Mouse (Mus musculus) forebrain, embryonic 10.5 days (tissue): Measurements from ENCODE around the gene Itgb5. TPM values are rescaled to one million over a fixed set of nuclear protein-coding genes. Genes with fewer than 3 reads are reported as not detected.

Experiments used
- DNase-seq: peaks from one replicate; pipeline ENCODE4 v3.0.0-alpha.2; 2017; ENCODE audit warnings: low spot score; ENCODE audit errors: extremely low spot score
- H3K27ac ChIP-seq: fragments of 300-500 bp; sonication (generic); 2 replicates; pipeline ENCODE4 v1.5.1; 2016; ENCODE audit warnings: mild to moderate bottlenecking
- H3K27me3 ChIP-seq: fragments of 300-500 bp; sonication (generic); 2 replicates; pipeline ENCODE4 v1.6.1; 2016; ENCODE audit warnings: mild to moderate bottlenecking; ENCODE audit not compliant: poor library complexity, severe bottlenecking
- H3K36me3 ChIP-seq: fragments of 300-500 bp; sonication (generic); replicated peaks from 2 replicates; pipeline ENCODE4 v1.6.1; 2016; ENCODE audit warnings: mild to moderate bottlenecking, moderate library complexity
- H3K4me1 ChIP-seq: fragments of 300-500 bp; sonication (generic); 2 replicates; pipeline ENCODE4 v1.6.1; 2016
- H3K4me3 ChIP-seq: fragments of 300-500 bp; sonication (generic); 2 replicates; pipeline ENCODE4 v1.5.1; 2016; ENCODE audit warnings: mild to moderate bottlenecking, moderate library complexity
- H3K9me3 ChIP-seq: fragments of 300-500 bp; sonication (generic); 2 replicates; pipeline ENCODE4 v1.6.1; 2016; ENCODE audit warnings: mild to moderate bottlenecking, moderate library complexity
- WGBS: fragments of 180-500 bp; shearing (Covaris S2); methylation state at CpG from one replicate; pipeline ENCODE4 v1.1.7; 2016; 5-methylcytosine and 5-hydroxymethylcytosine counted together
- polyA plus RNA-seq: library from polyadenylated mRNA; unstranded; fragments of >200 nt; fragmentation: Nextera tagmentation; extraction: Ambion mirVana; gene quantifications from 2 replicates; pipeline ENCODE4 v1.2.1, GENCODE M21; 2016

The Itgb5 gene
- polyA plus RNA-seq, 1 experiment from 2014 or later: 10.6 TPM

DNA sequence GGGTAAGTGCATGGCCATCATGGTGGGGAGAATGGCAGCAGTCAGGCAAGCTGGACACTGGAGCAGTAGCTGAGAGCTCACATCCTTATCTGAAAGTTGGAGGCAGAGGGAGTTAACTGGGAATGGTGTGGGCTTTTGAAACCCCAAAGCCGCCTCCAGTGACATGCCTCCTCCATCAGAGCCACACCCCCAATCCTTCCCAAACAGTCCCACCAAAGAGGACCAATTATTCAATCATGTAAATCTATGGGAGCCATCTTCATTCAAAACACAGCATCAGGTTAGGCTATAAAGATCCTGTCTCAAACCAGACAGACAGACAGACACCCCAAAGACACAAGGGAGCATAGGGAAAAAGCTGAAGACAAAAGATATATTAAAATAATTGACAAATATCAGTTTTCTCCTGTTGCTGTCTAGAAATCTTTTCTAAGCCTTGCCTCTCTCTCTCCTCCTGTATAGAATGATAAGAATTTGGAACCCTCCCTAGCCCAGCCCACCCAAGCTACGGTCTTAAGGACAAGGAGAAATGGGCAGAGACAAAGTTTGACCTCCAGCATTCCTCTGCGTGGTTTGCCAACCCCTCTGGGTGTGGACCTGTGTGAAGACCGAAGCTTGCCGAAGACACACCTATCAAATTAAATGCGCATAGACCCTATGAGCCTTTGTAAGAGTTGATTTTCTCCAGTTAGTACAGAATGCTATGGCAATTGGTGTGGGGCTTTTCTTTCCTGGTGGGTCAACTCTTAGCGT is 10.9 kb upstream of the Itgb5 start:
- DNase-seq: no peak
- no peak overlapping the region for H3K4me3 ChIP-seq
- no peaks in the 10 kb centered on the region for H3K9me3 ChIP-seq
- H3K36me3 ChIP-seq: no peaks in the 10 kb centered on the region
- WGBS: 89% methylated on average over 7 of the region's 7 CpGs
- H3K27me3 ChIP-seq: peaks cover 16% of the 10 kb centered on the region
- H3K27ac ChIP-seq: no peak overlapping the region
- no peaks in the 10 kb centered on the region for H3K4me1 ChIP-seq

GRCm38 (mm10) chr16:33820269-33821178 is 8.9 kb upstream of the Itgb5 start:
- H3K27ac ChIP-seq: no peak overlapping the region
- H3K4me1 ChIP-seq: peaks cover 10% of the 10 kb centered on the region
- H3K4me3 ChIP-seq: no peak overlapping the region
- no peaks in the 10 kb centered on the region for H3K9me3 ChIP-seq
- 21% methylated on average over 17 of the region's 17 CpGs for WGBS
- peak; percentile 75 for DNase-seq
- no peaks in the 10 kb centered on the region for H3K36me3 ChIP-seq
- H3K27me3 ChIP-seq: peaks cover 16% of the 10 kb centered on the region

- Histone ChIP-seq H3K4me1 (peaks cover 19% of the 10 kb centered on the region), H3K27me3 (peaks cover 43% of the 10 kb centered on the region), H3K27ac (no peak overlapping the region), H3K4me3 (no peak overlapping the region), H3K9me3 (no peaks in the 10 kb centered on the region), H3K36me3 (no peaks in the 10 kb centered on the region)
- DNase-seq: no peak
- WGBS: 84% methylated on average over 6 of the region's 6 CpGs
These were observed 4.9 kb upstream of the Itgb5 start for GRCm38 (mm10) chr16:33824603-33825002.

DNA sequence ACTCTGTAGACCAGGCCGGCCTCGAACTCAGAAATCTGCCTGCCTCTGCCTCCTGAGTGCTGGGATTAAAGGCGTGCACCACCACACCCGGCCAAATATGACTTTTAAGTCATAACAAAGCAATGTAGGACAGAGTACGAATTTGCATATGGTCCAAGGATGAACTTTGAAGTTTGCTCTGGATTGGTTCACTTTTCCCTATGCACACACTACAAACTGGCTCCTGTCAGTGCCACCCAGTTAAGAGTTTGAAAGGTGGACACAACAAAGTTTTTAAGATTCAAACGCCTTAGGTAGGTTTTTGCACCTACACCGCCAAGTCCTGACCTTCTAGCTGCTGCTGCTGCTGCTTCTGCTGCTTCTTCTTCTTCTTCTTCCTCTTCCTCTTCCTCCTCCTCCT is 969 bp upstream of the Itgb5 start:
- 88% methylated on average over 7 of the region's 7 CpGs for whole genome bisulfite sequencing
- H3K27ac ChIP-seq: no peak overlapping the region
- no peak for DNase-seq
- peaks cover 47% of the 10 kb centered on the region for H3K4me1 ChIP-seq
- H3K36me3 ChIP-seq: no peaks in the 10 kb centered on the region
- H3K9me3 ChIP-seq: no peaks in the 10 kb centered on the region
- no peak overlapping the region for H3K4me3 ChIP-seq
- peaks cover 64% of the 10 kb centered on the region for H3K27me3 ChIP-seq

GRCm38 (mm10) chr16:33829842-33830511 is 512 bp downstream of the Itgb5 start:
- H3K9me3 ChIP-seq: no peaks in the 10 kb centered on the region
- peaks cover 78% of the 10 kb centered on the region for H3K27me3 ChIP-seq
- DNase-seq: peak; percentile 59
- H3K36me3 ChIP-seq: no peaks in the 10 kb centered on the region
- peak overlapping the region; percentile 88 for H3K27ac ChIP-seq
- H3K4me3 ChIP-seq: peak overlapping the region; percentile 87
- peaks cover 57% of the 10 kb centered on the region for H3K4me1 ChIP-seq
- under 1% methylated on average over 76 of the region's 76 CpGs for WGBS

GRCm38 (mm10) chr16:33830512-33831105 is 1.1 kb downstream of the Itgb5 start:
- Histone ChIP-seq H3K4me1 (peaks cover 54% of the 10 kb centered on the region), H3K4me3 (peak overlapping the region; percentile 87), H3K36me3 (no peaks in the 10 kb centered on the region), H3K9me3 (no peaks in the 10 kb centered on the region), H3K27ac (peak overlapping the region; percentile 88), H3K27me3 (peaks cover 85% of the 10 kb centered on the region)
- WGBS: 2% methylated on average over 18 of the region's 18 CpGs
- peak; percentile 31 for DNase-seq

GRCm38 (mm10) chr16:33832057-33832456 is 2.6 kb downstream of the Itgb5 start:
- Histone ChIP-seq H3K27me3 (peaks cover 89% of the 10 kb centered on the region), H3K9me3 (no peaks in the 10 kb centered on the region), H3K4me1 (peaks cover 54% of the 10 kb centered on the region), H3K4me3 (peak overlapping the region; percentile 46), H3K36me3 (no peaks in the 10 kb centered on the region), H3K27ac (peak overlapping the region; percentile 84)
- WGBS: 53% methylated on average over 6 of the region's 6 CpGs
- no peak for DNase-seq

- H3K27me3 ChIP-seq: peaks cover 80% of the 10 kb centered on the region
- 1% methylated on average over 21 of the region's 21 CpGs for WGBS
- peak overlapping the region; percentile 46 for H3K4me3 ChIP-seq
- peaks cover 54% of the 10 kb centered on the region for H3K4me1 ChIP-seq
- no peaks in the 10 kb centered on the region for H3K36me3 ChIP-seq
- peak overlapping the region; percentile 84 for H3K27ac ChIP-seq
- no peaks in the 10 kb centered on the region for H3K9me3 ChIP-seq
- DNase-seq: peak; percentile 69
These were observed 3.4 kb downstream of the Itgb5 start for GRCm38 (mm10) chr16:33832728-33833428.

GRCm38 (mm10) chr16:33833429-33833753 is 3.9 kb downstream of the Itgb5 start:
- H3K27me3 ChIP-seq: peaks cover 75% of the 10 kb centered on the region
- no peak for DNase-seq
- H3K4me1 ChIP-seq: peaks cover 54% of the 10 kb centered on the region
- H3K9me3 ChIP-seq: no peaks in the 10 kb centered on the region
- H3K36me3 ChIP-seq: 0 out of 2 replicates have a peak, but pooled peaks cover 2% of the 10 kb centered on the region
- 8% methylated on average over 5 of the region's 5 CpGs for WGBS
- H3K4me3 ChIP-seq: peak overlapping the region; percentile 46
- H3K27ac ChIP-seq: peak overlapping the region; percentile 84

- H3K9me3 ChIP-seq: no peaks in the 10 kb centered on the region
- peak; percentile 65 for DNase-seq
- peak overlapping the region; percentile 84 for H3K27ac ChIP-seq
- peaks cover 52% of the 10 kb centered on the region for H3K4me1 ChIP-seq
- 0 out of 2 replicates have a peak, but pooled peaks cover 2% of the 10 kb centered on the region for H3K36me3 ChIP-seq
- 1% methylated on average over 25 of the region's 25 CpGs for WGBS
- H3K27me3 ChIP-seq: peaks cover 70% of the 10 kb centered on the region
- peak overlapping the region; percentile 46 for H3K4me3 ChIP-seq
These were observed 4.5 kb downstream of the Itgb5 start for GRCm38 (mm10) chr16:33833781-33834482.

GRCm38 (mm10) chr16:33836676-33837075 is 7.2 kb downstream of the Itgb5 start:
- Histone ChIP-seq H3K27ac (no peak overlapping the region), H3K36me3 (0 out of 2 replicates have a peak, but pooled peaks cover 2% of the 10 kb centered on the region), H3K27me3 (peaks cover 42% of the 10 kb centered on the region), H3K4me3 (no peak overlapping the region), H3K4me1 (peaks cover 50% of the 10 kb centered on the region), H3K9me3 (no peaks in the 10 kb centered on the region)
- WGBS: 86% methylated on average over 3 of the region's 3 CpGs
- DNase-seq: no peak
